Mouse (Mus musculus): Measurements from ENCODE around the gene Irgm1.

GRCm38 (mm10) chr11:48818346-48818745, 53.1 kb downstream of the Irgm1 start:
- TF ChIP-seq CTCF (IDR thresholded peaks at IDR 0.05; ENCODE audit: control insufficient read depth, insufficient read depth, insufficient read length) (no peak), FOSL1 (IDR thresholded peaks at IDR 0.05; ENCODE audit: insufficient read depth, low read length, poor library complexity, severe bottlenecking) (no peak), MAX (IDR thresholded peaks at IDR 0.05) (no peak), MYOD1 (IDR thresholded peaks at IDR 0.05; ENCODE audit: control insufficient read depth, insufficient read length, low read depth) (no peak), USF1 (IDR thresholded peaks at IDR 0.05; ENCODE audit: low read depth) (no peak)

All from C2C12 (cell line).